10 mouse cellular contexts compared by ENCODE assay signal in the genomic region with DNA sequence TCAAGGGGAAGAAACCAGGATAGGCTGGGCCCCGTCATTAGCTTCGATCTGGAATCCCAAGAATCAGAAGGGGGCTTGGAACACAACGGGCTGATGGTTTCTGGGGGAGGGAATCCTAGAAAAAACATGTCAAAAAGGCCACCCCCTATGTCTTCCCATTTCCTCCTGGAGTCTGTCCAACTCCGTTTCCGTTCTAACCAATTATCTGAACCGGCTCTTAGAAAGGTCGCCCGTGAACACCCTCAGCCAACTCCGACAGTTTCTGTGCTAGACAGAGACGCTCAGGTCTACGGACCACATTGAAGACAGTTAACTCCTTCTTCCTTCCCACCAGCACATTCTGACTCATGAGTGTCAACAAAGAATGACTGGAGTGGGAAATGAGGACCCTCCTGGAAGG.
DNase-seq lines count a peak whose midpoint lies in the region; ATAC-seq and TF ChIP-seq lines count a peak whose summit lies in the region.
"Had no signal": no experiment of that assay in that cellular context is flagged by ENCODE, and none has a peak within 500 bp of the region (broad histone marks: within the 10 kb centered on the region; RNA-seq: fewer than 3 reads in every experiment).

No protein-coding gene starts in this region.

- WGBS in hindbrain, embryonic 12.5 days, result 69% methylated on average over 11 of the region's 11 CpGs
- 75% methylated on average over 11 of the region's 11 CpGs for WGBS in hindbrain, embryonic 11.5 days
- WGBS in heart, embryonic 11.5 days (ENCODE audit: insufficient replicate concordance), result 37% methylated on average over 11 of the region's 11 CpGs
- WGBS in kidney, adult 2 months, result 26% methylated on average over 11 of the region's 11 CpGs
- 23% methylated on average over 11 of the region's 11 CpGs for WGBS in lung, postnatal 0 days

- H3K27ac ChIP-seq in hindbrain, embryonic 12.5 days, result peak overlapping the region; percentile 24; the same call in 1 of the 2 replicates
- no peak overlapping the region for H3K27ac ChIP-seq in hindbrain, embryonic 11.5 days (ENCODE audit: low read depth, low read length)
- peak overlapping the region; percentile 71 for H3K27ac ChIP-seq in heart, embryonic 11.5 days (ENCODE audit: low read depth, low read length)
- H3K27ac ChIP-seq in kidney, adult 2 months (ENCODE audit: insufficient read depth, low read depth, low read length), result peak overlapping the region; percentile 87
- H3K27ac ChIP-seq in lung, postnatal 0 days (ENCODE audit: low read length), result peak overlapping the region; percentile 59; the same call in 1 of the 2 replicates

- no peak overlapping the region for H3K4me3 ChIP-seq in hindbrain, embryonic 12.5 days
- H3K4me3 ChIP-seq in hindbrain, embryonic 11.5 days (ENCODE audit: low read depth, low read length), result no peak overlapping the region
- H3K4me3 ChIP-seq in heart, embryonic 11.5 days (ENCODE audit: low read depth, low read length), result no peak overlapping the region
- H3K4me3 ChIP-seq in kidney, adult 2 months (ENCODE audit: insufficient read depth, low read depth, low read length), result peak overlapping the region; percentile 17; the same call in 1 of the 2 replicates
- H3K4me3 ChIP-seq in lung, postnatal 0 days (ENCODE audit: low read depth, low read length), result no peak overlapping the region

- peaks cover 6% of the 10 kb centered on the region for H3K4me1 ChIP-seq in hindbrain, embryonic 12.5 days
- H3K4me1 ChIP-seq in hindbrain, embryonic 11.5 days (replicated peaks; ENCODE audit: control insufficient read depth, insufficient read depth, low read length), result no peaks in the 10 kb centered on the region
- peaks cover 47% of the 10 kb centered on the region for H3K4me1 ChIP-seq in heart, embryonic 11.5 days (ENCODE audit: control insufficient read depth, insufficient read depth, low read length)
- H3K4me1 ChIP-seq in kidney, adult 2 months (ENCODE audit: control insufficient read depth, insufficient read depth, low read length), result peaks cover 55% of the 10 kb centered on the region
- peaks cover 20% of the 10 kb centered on the region; the same call in 1 of the 2 replicates for H3K4me1 ChIP-seq in lung, postnatal 0 days (ENCODE audit: insufficient read depth, low read depth, low read length)

- no peak for ATAC-seq in hindbrain, embryonic 12.5 days (ENCODE audit: low FRiP score)
- no peak for ATAC-seq in hindbrain, embryonic 11.5 days (ENCODE audit: low FRiP score)
- ATAC-seq in heart, embryonic 11.5 days (replicated peaks; ENCODE audit: insufficient number of reproducible peaks, low FRiP score, low TSS enrichment), result 0 out of 2 replicates have a peak, but pooled peaks have one; percentile 29
- peak; percentile 19; the same call in 1 of the 2 replicates for ATAC-seq in lung, postnatal 0 days
- ATAC-seq in granulocyte monocyte progenitor cell, adult 5-6 weeks (replicated peaks; ENCODE audit: poor library complexity, severe bottlenecking), result no peak

- no peaks in the 10 kb centered on the region for H3K27me3 ChIP-seq in hindbrain, embryonic 12.5 days
- H3K27me3 ChIP-seq in hindbrain, embryonic 11.5 days (ENCODE audit: control insufficient read depth, insufficient read depth, low read length), result no peaks in the 10 kb centered on the region
- H3K27me3 ChIP-seq in heart, embryonic 11.5 days (ENCODE audit: control insufficient read depth, insufficient read depth, low read length), result no peaks in the 10 kb centered on the region
- H3K27me3 ChIP-seq in kidney, adult 2 months (replicated peaks; ENCODE audit: control insufficient read depth, insufficient read depth, low read length), result no peaks in the 10 kb centered on the region
- no peaks in the 10 kb centered on the region for H3K27me3 ChIP-seq in lung, postnatal 0 days (replicated peaks; ENCODE audit: insufficient read depth, low read length)
- H3K27me3 ChIP-seq: CH12.LX had no signal

- intact Hi-C loops in left cerebral cortex, postnatal 36 days (cut with DNase I), result no loop called here

- TF ChIP-seq EP300 in lung, postnatal 0 days (IDR thresholded peaks at IDR 0.05), result peak; percentile 59

- H3K9me3 ChIP-seq in hindbrain, embryonic 12.5 days (replicated peaks), result no peaks in the 10 kb centered on the region
- H3K9me3 ChIP-seq in hindbrain, embryonic 11.5 days (ENCODE audit: control insufficient read depth, low read length), result no peaks in the 10 kb centered on the region
- H3K9me3 ChIP-seq in heart, embryonic 11.5 days (replicated peaks; ENCODE audit: control insufficient read depth, low read length), result no peaks in the 10 kb centered on the region
- no peaks in the 10 kb centered on the region for H3K9me3 ChIP-seq in lung, postnatal 0 days (ENCODE audit: low read length)

- no peak for DNase-seq in hindbrain, embryonic 11.5 days (ENCODE audit: low spot score)
- DNase-seq in kidney, adult 2 months, result peak; percentile 82
- DNase-seq in lung, postnatal 0 days (ENCODE audit: low spot score), result peak; percentile 47
- no peak for DNase-seq in ovary, postnatal 36 days (ENCODE audit: low spot score)
- DNase-seq in left cerebral cortex, postnatal 36 days (ENCODE audit: low spot score in 2 of 2), result no peak
- DNase-seq: cerebellum, adult 2 months had no signal

- no peak overlapping the region for H3K4me2 ChIP-seq in hindbrain, embryonic 12.5 days (replicated peaks)
- no peak overlapping the region for H3K4me2 ChIP-seq in hindbrain, embryonic 11.5 days (replicated peaks; ENCODE audit: low read depth, low read length)
- H3K4me2 ChIP-seq in heart, embryonic 11.5 days, result peak overlapping the region; percentile 32; the same call in 1 of the 2 replicates
- no peak overlapping the region for H3K4me2 ChIP-seq in lung, postnatal 0 days (replicated peaks; ENCODE audit: low read depth, low read length)

- H3K9ac ChIP-seq in hindbrain, embryonic 12.5 days, result no peak overlapping the region
- no peak overlapping the region for H3K9ac ChIP-seq in hindbrain, embryonic 11.5 days (ENCODE audit: low read depth, low read length)
- peak overlapping the region; percentile 28; the same call in 1 of the 2 replicates for H3K9ac ChIP-seq in heart, embryonic 11.5 days (ENCODE audit: low read depth, low read length)
- H3K9ac ChIP-seq in lung, postnatal 0 days (replicated peaks; ENCODE audit: low read depth), result no peak overlapping the region

- no peak for TF ChIP-seq POLR2A in kidney, adult 2 months (IDR thresholded peaks at IDR 0.05; ENCODE audit: low read depth, low read length)

- no peak for TF ChIP-seq CTCF in kidney, adult 2 months (conservative IDR thresholded peaks at IDR 0.05; ENCODE audit: insufficient read depth, insufficient read length, low read depth, low read length)
- TF ChIP-seq CTCF in lung, postnatal 0 days (IDR thresholded peaks at IDR 0.05), result no peak

- H3K36me3 ChIP-seq in hindbrain, embryonic 12.5 days, result no peaks in the 10 kb centered on the region
- no peaks in the 10 kb centered on the region for H3K36me3 ChIP-seq in hindbrain, embryonic 11.5 days (ENCODE audit: control insufficient read depth, insufficient read depth, low read length)
- no peaks in the 10 kb centered on the region for H3K36me3 ChIP-seq in heart, embryonic 11.5 days (ENCODE audit: control insufficient read depth, insufficient read depth, low read length)
- no peaks in the 10 kb centered on the region for H3K36me3 ChIP-seq in kidney, adult 2 months (ENCODE audit: control insufficient read depth, insufficient read depth, low read length)
- H3K36me3 ChIP-seq in lung, postnatal 0 days (ENCODE audit: insufficient read depth, low read length), result no peaks in the 10 kb centered on the region

Comparison
In these comparisons a context has a peak if more than half of its experiments do, and no peak if none do; other contexts are left out.
1. ATAC-seq: peak in heart, embryonic 11.5 days (single experiment) and lung, postnatal 0 days (single experiment); none in hindbrain, embryonic 12.5 days (single experiment), hindbrain, embryonic 11.5 days (single experiment) and granulocyte monocyte progenitor cell, adult 5-6 weeks (single experiment).
2. DNase-seq: peak in kidney, adult 2 months (single experiment) and lung, postnatal 0 days (single experiment); none in hindbrain, embryonic 11.5 days (single experiment), ovary, postnatal 36 days (single experiment) and left cerebral cortex, postnatal 36 days (0 of 2).